Mouse (Mus musculus) kidney, postnatal 0 days (tissue): ENCODE results near the gene Mesp1. TPM values are rescaled to one million over a fixed set of nuclear protein-coding genes. Genes with fewer than 3 reads are reported as not detected.
"Not testable (repeated sequence)": the region's sequence is repeated elsewhere in the genome, so short reads cannot be mapped to it uniquely, and the experiment has no call there.

Experiments used
- ATAC-seq: fragments of 200-750 bp; cut with Nextera tagmentation; replicated peaks from 2 replicates; pipeline ENCODE4 v1.8.0; 2017; ENCODE audit warnings: low read depth, moderate number of reproducible peaks, moderate TSS enrichment, moderate library complexity; ENCODE audit not compliant: low FRiP score
- DNase-seq: peaks from one replicate; pipeline ENCODE4 v3.0.0-alpha.2; 2016; ENCODE audit warnings: low spot score
- H3K27ac ChIP-seq: fragments of 300-500 bp; sonication (generic); 2 replicates; pipeline ENCODE4 v1.5.1; 2014; ENCODE audit warnings: mild to moderate bottlenecking
- H3K27me3 ChIP-seq: fragments of 300-500 bp; sonication (generic); 2 replicates; pipeline ENCODE4 v1.6.1; 2014; ENCODE audit warnings: low read length, mixed read lengths; ENCODE audit not compliant: insufficient read depth
- H3K36me3 ChIP-seq: fragments of 300-500 bp; sonication (generic); 2 replicates; pipeline ENCODE4 v1.6.1; 2014; ENCODE audit warnings: low read length, mixed read lengths; ENCODE audit not compliant: insufficient read depth
- H3K4me1 ChIP-seq: fragments of 300-500 bp; sonication (generic); replicated peaks from 2 replicates; pipeline ENCODE4 v1.6.1; 2014; ENCODE audit warnings: antibody characterized with exemption, low read length, mixed read lengths; ENCODE audit not compliant: insufficient read depth
- H3K4me2 ChIP-seq: fragments of 300-500 bp; sonication (generic); 2 replicates; pipeline ENCODE4 v1.6.1; 2014; ENCODE audit warnings: mild to moderate bottlenecking, low read length, moderate library complexity, mixed read lengths
- H3K4me3 ChIP-seq: fragments of 300-500 bp; sonication (generic); replicated peaks from 2 replicates; pipeline ENCODE4 v1.5.1; 2014; ENCODE audit warnings: low read depth, low read length
- H3K9ac ChIP-seq: fragments of 300-500 bp; sonication (generic); 2 replicates; pipeline ENCODE4 v1.6.1; 2014; ENCODE audit warnings: low read depth, low read length
- H3K9me3 ChIP-seq: fragments of 300-500 bp; sonication (generic); replicated peaks from 2 replicates; pipeline ENCODE4 v1.6.1; 2016; ENCODE audit warnings: low read length, inconsistent platforms, mixed read lengths
- CTCF ChIP-seq: IDR thresholded peaks from 2 replicates; pipeline ENCODE4 v1.5.1; 2016; ENCODE audit warnings: antibody characterized with exemption, low read depth, mild to moderate bottlenecking, moderate library complexity
- WGBS: fragments of 180-500 bp; shearing (Covaris S2); extraction: QIAGEN DNeasy Blood & Tissue Kit; methylation state at CpG from one replicate; pipeline ENCODE4 v1.1.7; 2014; 5-methylcytosine and 5-hydroxymethylcytosine counted together
- polyA plus RNA-seq: library from polyadenylated mRNA; unstranded; fragments of >200 nt; fragmentation: Nextera tagmentation; extraction: Ambion mirVana; gene quantifications from 2 replicates; pipeline ENCODE4 v1.2.1, GENCODE M21; 2015

Mesp1 gene
- polyA plus RNA-seq, 1 experiment from 2014 or later, result 0.09 TPM

DNA sequence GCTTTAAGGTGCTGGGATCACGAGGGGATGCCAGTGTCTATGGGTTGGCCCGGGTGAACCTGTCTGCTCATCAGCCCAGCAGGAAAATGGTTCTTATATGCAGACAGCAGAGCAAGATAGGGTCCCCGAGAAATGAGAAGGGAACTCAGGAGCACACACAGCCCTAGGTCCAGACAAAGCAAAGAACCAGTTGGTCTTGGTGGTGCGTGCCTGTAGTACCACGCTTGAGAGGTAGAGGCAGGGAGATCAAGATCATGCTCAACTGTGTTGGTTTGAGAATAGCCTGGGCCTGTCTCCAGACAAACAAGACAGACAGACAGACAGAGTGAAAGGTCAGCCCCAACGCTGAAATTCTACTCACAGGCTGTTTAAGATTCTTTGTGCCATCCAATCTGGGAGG, 5.9 kb upstream of the Mesp1 start:
- no peak overlapping the region for H3K27ac ChIP-seq
- no peaks in the 10 kb centered on the region for H3K36me3 ChIP-seq
- WGBS, result 72% methylated on average over 6 of the region's 6 CpGs
- ATAC-seq (no peak), DNase-seq (no peak)
- TF ChIP-seq CTCF, result no peak
- no peak overlapping the region for H3K9ac ChIP-seq
- no peak overlapping the region for H3K4me2 ChIP-seq
- H3K9me3 ChIP-seq, result no peaks in the 10 kb centered on the region
- H3K4me3 ChIP-seq, result no peak overlapping the region
- H3K27me3 ChIP-seq, result no peaks in the 10 kb centered on the region
- H3K4me1 ChIP-seq, result no peaks in the 10 kb centered on the region; the same call in 1 of the 2 replicates

DNA sequence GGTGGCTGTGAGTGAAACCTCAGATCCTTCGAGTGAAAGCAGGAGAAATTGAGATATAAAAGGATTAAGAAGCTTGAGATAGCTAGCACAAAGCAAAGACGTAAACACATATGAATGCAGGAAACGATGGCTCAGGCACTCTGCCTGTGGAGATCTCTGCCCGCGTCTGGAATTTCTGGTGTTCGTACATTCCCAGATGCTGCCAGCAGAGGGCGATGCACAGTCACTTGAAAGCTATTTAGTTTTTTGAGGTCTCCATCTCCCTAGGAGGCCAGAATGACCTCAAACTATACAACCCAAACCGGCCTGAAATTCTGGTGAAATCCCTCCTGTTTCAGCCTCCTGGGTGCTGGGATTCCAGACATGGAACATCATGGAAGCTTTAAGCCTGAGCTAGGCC, 5.5 kb upstream of the Mesp1 start:
- Histone ChIP-seq H3K36me3 (no peaks in the 10 kb centered on the region), H3K4me3 (no peak overlapping the region), H3K9me3 (no peaks in the 10 kb centered on the region), H3K27ac (no peak overlapping the region), H3K4me1 (no peaks in the 10 kb centered on the region; the same call in 1 of the 2 replicates), H3K9ac (no peak overlapping the region), H3K27me3 (no peaks in the 10 kb centered on the region), H3K4me2 (no peak overlapping the region)
- 1% methylated on average over 8 of the region's 8 CpGs for WGBS
- DNase-seq, result peak; percentile 89
- ATAC-seq, result no peak
- peak; percentile 94 for TF ChIP-seq CTCF

DNA sequence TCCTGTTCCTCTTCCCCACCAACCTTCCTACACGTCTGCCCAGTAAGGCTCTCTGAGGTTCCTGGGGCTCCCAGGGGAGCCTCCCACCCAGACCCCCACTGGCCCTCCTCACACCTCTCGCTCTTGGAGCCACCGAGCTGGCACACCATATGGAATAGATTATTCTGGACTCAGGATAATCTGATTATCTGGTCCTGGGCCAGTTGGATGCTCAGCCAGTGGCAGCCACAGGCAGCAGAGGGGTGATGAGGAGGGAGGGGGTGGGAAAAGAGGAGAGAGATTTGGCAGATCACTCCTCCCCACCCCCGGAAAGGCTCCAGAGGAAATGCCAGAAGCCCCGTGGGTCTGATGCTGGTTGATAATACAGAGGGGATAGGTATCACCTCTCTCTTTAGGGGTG, 5.0 kb upstream of the Mesp1 start:
- Histone ChIP-seq H3K4me1 (no peaks in the 10 kb centered on the region; the same call in 1 of the 2 replicates), H3K9me3 (no peaks in the 10 kb centered on the region), H3K9ac (no peak overlapping the region), H3K27ac (no peak overlapping the region), H3K4me3 (no peak overlapping the region), H3K27me3 (no peaks in the 10 kb centered on the region), H3K36me3 (no peaks in the 10 kb centered on the region), H3K4me2 (no peak overlapping the region)
- TF ChIP-seq CTCF, result no peak
- no peak for DNase-seq
- 37% methylated on average over 5 of the region's 5 CpGs for WGBS
- ATAC-seq, result no peak

DNA sequence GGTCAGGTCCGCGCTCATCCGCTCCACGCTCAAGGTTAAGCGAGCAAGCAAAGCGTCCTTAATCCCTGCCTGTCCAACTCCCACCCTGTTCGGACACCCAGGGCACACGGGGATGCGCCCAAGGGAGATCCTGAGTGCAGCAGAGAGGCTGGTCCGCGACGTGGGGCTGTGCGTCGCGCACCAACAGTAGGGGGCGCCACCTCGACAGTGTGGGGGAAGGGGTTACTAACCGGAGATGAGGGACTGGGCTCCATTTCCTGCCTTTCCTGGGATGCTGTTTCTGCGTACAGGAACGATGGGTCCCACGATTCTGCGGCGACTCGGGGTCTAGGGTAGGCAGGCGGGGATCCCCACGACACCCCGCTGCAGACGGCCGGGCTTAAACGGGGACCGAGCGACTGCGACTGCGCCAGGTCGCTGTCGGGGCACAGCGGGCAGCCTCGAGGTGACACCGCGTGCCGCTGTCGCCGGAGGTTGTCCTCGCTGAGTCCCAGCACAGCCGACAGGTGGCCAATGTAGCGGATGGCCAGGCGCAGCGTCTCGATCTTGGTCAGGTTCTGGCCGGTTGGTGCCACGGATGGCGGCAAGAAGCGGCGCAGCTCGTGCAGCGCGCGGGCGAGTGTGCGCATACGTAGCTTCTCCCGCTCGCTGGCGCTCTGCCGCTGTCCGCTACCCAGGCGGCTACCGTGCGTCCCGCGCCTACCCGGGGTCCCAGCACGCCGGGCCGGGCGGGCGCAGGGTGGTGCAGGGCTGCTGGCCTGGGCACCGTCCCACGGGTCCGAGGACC, 760 bp downstream of the Mesp1 start:
- DNase-seq (peak; percentile 32), ATAC-seq (peak; percentile 65)
- H3K27ac ChIP-seq, result no peak overlapping the region
- peak overlapping the region; percentile 65 for H3K4me2 ChIP-seq
- H3K9me3 ChIP-seq, result no peaks in the 10 kb centered on the region
- H3K9ac ChIP-seq, result peak overlapping the region; percentile 51
- H3K27me3 ChIP-seq, result peaks cover 25% of the 10 kb centered on the region
- under 1% methylated on average over 80 of the region's 80 CpGs for WGBS
- no peaks in the 10 kb centered on the region for H3K36me3 ChIP-seq
- peak; percentile 63 for TF ChIP-seq CTCF
- H3K4me1 ChIP-seq, result peaks cover 12% of the 10 kb centered on the region
- H3K4me3 ChIP-seq, result peak overlapping the region; percentile 37

DNA sequence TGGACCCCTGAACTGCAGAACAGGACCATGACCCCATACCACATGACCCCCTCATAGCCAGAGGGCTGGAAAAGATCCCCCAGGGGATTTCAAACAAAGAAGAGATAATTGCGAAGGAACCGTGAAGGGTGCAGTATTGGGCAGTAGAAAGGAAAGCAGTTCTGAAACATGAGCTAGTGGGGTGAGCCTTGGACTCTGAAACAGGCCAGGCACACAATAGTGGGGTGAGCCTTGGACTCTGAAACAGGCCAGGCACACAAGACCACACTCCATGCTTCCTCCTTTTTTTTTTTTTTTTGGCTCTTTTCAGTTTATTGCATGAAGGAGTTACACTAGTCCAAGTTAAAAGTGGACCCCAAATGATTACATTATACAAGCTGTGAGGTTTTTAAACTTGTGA, 3.8 kb downstream of the Mesp1 start:
- ATAC-seq, result not testable (repeated sequence)

GRCm38 (mm10) chr7:79786295-79786694, 7.3 kb downstream of the Mesp1 start:
- Histone ChIP-seq H3K4me1 (no peaks in the 10 kb centered on the region), H3K27ac (no peak overlapping the region), H3K9ac (no peak overlapping the region), H3K4me2 (no peak overlapping the region), H3K36me3 (no peaks in the 10 kb centered on the region), H3K9me3 (no peaks in the 10 kb centered on the region), H3K27me3 (0 out of 2 replicates have a peak, but pooled peaks cover 5% of the 10 kb centered on the region), H3K4me3 (no peak overlapping the region)
- peak; percentile 75 for TF ChIP-seq CTCF
- ATAC-seq (peak; percentile 62), DNase-seq (peak; percentile 85)
- 16% methylated on average over 6 of the region's 6 CpGs for WGBS

More for the DNA sequence above, 3.8 kb downstream of the Mesp1 start:
- H3K36me3 ChIP-seq, H3K9ac ChIP-seq, H3K4me3 ChIP-seq, H3K4me2 ChIP-seq, H3K27ac ChIP-seq, DNase-seq, H3K9me3 ChIP-seq: not testable (repeated sequence)
- Histone ChIP-seq H3K4me1 (peaks cover 12% of the 10 kb centered on the region), H3K27me3 (peaks cover 25% of the 10 kb centered on the region)
- WGBS, result 45% methylated on average over 2 of the region's 2 CpGs

- TF ChIP-seq CTCF, result no peak
- 0 out of 2 replicates have a peak, but pooled peaks cover 5% of the 10 kb centered on the region for H3K4me1 ChIP-seq
- 73% methylated on average over 2 of the region's 2 CpGs for WGBS
- H3K27ac ChIP-seq, result no peak overlapping the region
- no peaks in the 10 kb centered on the region for H3K27me3 ChIP-seq
- H3K36me3 ChIP-seq, result no peaks in the 10 kb centered on the region
- no peak overlapping the region for H3K9ac ChIP-seq
- no peak overlapping the region for H3K4me2 ChIP-seq
- no peaks in the 10 kb centered on the region for H3K9me3 ChIP-seq
- ATAC-seq (no peak), DNase-seq (no peak)
- H3K4me3 ChIP-seq, result no peak overlapping the region
Observed at GRCm38 (mm10) chr7:79782516-79782855, 11.1 kb downstream of the Mesp1 start.
